Mouse (Mus musculus): ENCODE measurements around the gene Canx. TPM values are rescaled to one million over a fixed set of nuclear protein-coding genes. Genes with fewer than 3 reads are reported as not detected.

The Canx gene
- total and polyA plus RNA-seq, 3 experiments = 575 to 627 (median 607) TPM

DNA sequence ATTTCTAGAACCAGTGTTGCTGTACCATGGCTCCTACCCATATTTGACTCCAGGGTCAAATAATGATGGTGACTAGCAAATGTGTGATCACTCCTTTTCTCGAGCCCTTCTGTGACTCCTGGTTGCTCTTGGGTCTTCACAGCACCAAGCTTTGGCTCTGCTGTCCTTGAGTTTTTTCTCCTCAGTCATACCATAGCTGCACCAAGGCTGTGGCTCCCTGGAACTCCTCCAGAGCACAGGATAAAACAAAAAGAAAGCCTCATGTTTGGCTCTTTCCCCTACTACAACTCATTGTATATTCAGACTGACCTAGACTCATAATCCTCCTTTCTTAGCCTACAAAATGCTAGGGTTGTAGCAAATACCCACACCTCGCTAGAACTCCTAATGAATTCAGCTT, 52.7 kb downstream of the Canx start:
- Histone ChIP-seq H3K79me2 (replicated peaks; ENCODE audit: control insufficient read depth, extremely low read depth, insufficient read depth, poor library complexity, severe bottlenecking) (0 out of 2 replicates have a peak, but pooled peaks cover 2% of the 10 kb centered on the region), H3K36me3 (replicated peaks in 1 of 2; ENCODE audit: control insufficient read depth in 1 of 2, insufficient read depth in 1 of 2, low read length in 1 of 2) (peaks cover 9 to 52% of the 10 kb centered on the region in 2 experiments), H3K27ac (ENCODE audit: insufficient read depth, low read depth) (no peak overlapping the region), H3K9me3 (replicated peaks; ENCODE audit: low read length) (peaks cover 2% of the 10 kb centered on the region), H3K4me1 (ENCODE audit: control insufficient read depth in 1 of 2, insufficient read depth in 2 of 2) (peaks cover 10 to 36% of the 10 kb centered on the region in 2 experiments), H3K4me2 (ENCODE audit: insufficient read depth, low read depth, poor library complexity, severe bottlenecking) (no peak overlapping the region), H3K4me3 (replicated peaks in 1 of 3; ENCODE audit: low read depth in 2 of 3, low read length in 2 of 3, poor library complexity in 1 of 3) (no peak overlapping the region), H3K27me3 (replicated peaks) (no peaks in the 10 kb centered on the region), H3K9ac (ENCODE audit: insufficient read depth, low read depth) (no peak overlapping the region)
- dilution Hi-C loops (cut with MboI; ENCODE audit: extremely low pct_ligation_motif_present, extremely low pct_unique_long_range_greater_than_20kb, low sequenced_read_pairs) = no loop called here
- in situ Hi-C loops (cut with MboI; ENCODE audit: low pct_ligation_motif_present, low pct_unique_long_range_greater_than_20kb, low sequenced_read_pairs) = no loop called here
- no peak for TF ChIP-seq E2F4 (IDR thresholded peaks at IDR 0.05; ENCODE audit: insufficient replicate concordance, low read depth, low read length)
- TF ChIP-seq ETS1 (conservative IDR thresholded peaks at IDR 0.05; ENCODE audit: low read depth, low read length) = no peak
- TF ChIP-seq MAX (IDR thresholded peaks at IDR 0.05; ENCODE audit: low read length) = no peak
- no peak for DNase-seq (ENCODE audit: extremely low read depth)

DNA sequence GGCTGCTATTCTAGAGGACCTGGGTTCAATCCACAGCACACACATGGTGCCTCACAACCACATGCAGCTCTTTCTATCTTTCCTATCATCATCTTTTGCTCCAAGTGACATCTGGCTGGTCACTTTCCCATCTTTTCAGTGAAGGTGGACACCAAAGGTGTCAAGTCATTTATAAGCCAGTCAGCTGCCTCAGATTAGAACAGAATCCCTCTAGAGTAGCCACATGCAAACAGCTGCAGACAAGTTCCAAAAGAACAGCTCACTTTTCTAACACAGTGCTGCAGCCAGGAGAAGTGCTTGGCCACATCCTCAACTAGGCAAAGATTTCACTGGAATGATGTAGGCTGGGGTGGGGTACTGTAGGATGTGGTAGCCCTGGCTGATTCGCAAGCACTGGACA, 55.6 kb downstream of the Canx start:
- Histone ChIP-seq H3K27me3 (replicated peaks) (no peaks in the 10 kb centered on the region), H3K27ac (ENCODE audit: insufficient read depth, low read depth) (no peak overlapping the region), H3K9ac (ENCODE audit: insufficient read depth, low read depth) (no peak overlapping the region), H3K4me3 (replicated peaks in 1 of 3; ENCODE audit: low read depth in 2 of 3, low read length in 2 of 3, poor library complexity in 1 of 3) (no peak overlapping the region), H3K36me3 (replicated peaks in 1 of 2; ENCODE audit: control insufficient read depth in 1 of 2, insufficient read depth in 1 of 2, low read length in 1 of 2) (peaks cover 24 to 69% of the 10 kb centered on the region in 2 experiments), H3K4me1 (ENCODE audit: control insufficient read depth in 1 of 2, insufficient read depth in 2 of 2) (peaks cover 0 to 17% of the 10 kb centered on the region in 2 experiments; a peak in 2 of 4 replicates), H3K4me2 (ENCODE audit: insufficient read depth, low read depth, poor library complexity, severe bottlenecking) (no peak overlapping the region), H3K9me3 (replicated peaks; ENCODE audit: low read length) (no peaks in the 10 kb centered on the region), H3K79me2 (replicated peaks; ENCODE audit: control insufficient read depth, extremely low read depth, insufficient read depth, poor library complexity, severe bottlenecking) (0 out of 2 replicates have a peak, but pooled peaks cover 2% of the 10 kb centered on the region)
- dilution Hi-C loops (cut with MboI; ENCODE audit: extremely low pct_ligation_motif_present, extremely low pct_unique_long_range_greater_than_20kb, low sequenced_read_pairs) = no loop called here
- in situ Hi-C loops (cut with MboI; ENCODE audit: low pct_ligation_motif_present, low pct_unique_long_range_greater_than_20kb, low sequenced_read_pairs) = no loop called here
- TF ChIP-seq RAD21 (IDR thresholded peaks at IDR 0.05; ENCODE audit: low read depth, low read length) = no peak
- no peak for TF ChIP-seq TBP (conservative IDR thresholded peaks at IDR 0.05; ENCODE audit: low read depth, low read length)
- no peak for TF ChIP-seq PAX5 (IDR thresholded peaks at IDR 0.05; ENCODE audit: low read length)
- TF ChIP-seq POLR2A (IDR thresholded peaks at IDR 0.05; ENCODE audit: low read depth, low read length) = no peak
- TF ChIP-seq RCOR1 (conservative IDR thresholded peaks at IDR 0.05; ENCODE audit: low read depth, low read length) = no peak
- TF ChIP-seq MYC (IDR thresholded peaks at IDR 0.05; ENCODE audit: low read depth, low read length) = no peak
- TF ChIP-seq SIN3A (IDR thresholded peaks at IDR 0.05; ENCODE audit: low read length) = no peak
- no peak for TF ChIP-seq USF1 (IDR thresholded peaks at IDR 0.05; ENCODE audit: low read depth, low read length)
- TF ChIP-seq GABPA (IDR thresholded peaks at IDR 0.05; ENCODE audit: insufficient replicate concordance, low read depth, low read length) = no peak
- TF ChIP-seq BHLHE40 (IDR thresholded peaks at IDR 0.05; ENCODE audit: low read depth, low read length) = no peak
- no peak for TF ChIP-seq IRF4 (IDR thresholded peaks at IDR 0.05; ENCODE audit: low read depth, low read length)
- TF ChIP-seq ETS1 (conservative IDR thresholded peaks at IDR 0.05; ENCODE audit: low read depth, low read length) = no peak
- TF ChIP-seq ZNF384 (IDR thresholded peaks at IDR 0.05; ENCODE audit: low read depth, low read length) = no peak
- TF ChIP-seq HCFC1 (IDR thresholded peaks at IDR 0.05; ENCODE audit: low read depth, low read length) = no peak
- TF ChIP-seq MAX (IDR thresholded peaks at IDR 0.05; ENCODE audit: low read length) = no peak
- DNase-seq (ENCODE audit: extremely low read depth) = no peak

Measured in CH12.LX (cell line).